Mouse (Mus musculus) liver, adult 2 months (tissue): Measurements from ENCODE around the gene Blzf1. TPM values are rescaled to one million over a fixed set of nuclear protein-coding genes. Genes with fewer than 3 reads are reported as not detected.

Experiments used
- DNase-seq: peaks from one replicate; pipeline ENCODE4 v3.0.0-alpha.2; 2011; ENCODE audit warnings: low read depth, low spot score; ENCODE audit errors: extremely low read depth
- H3K27ac ChIP-seq: fragments of 200-500 bp; replicated peaks from 2 replicates; pipeline ENCODE4 v1.5.1; 2012; ENCODE audit warnings: low read depth, mild to moderate bottlenecking, control low read depth, inconsistent platforms, low read length; ENCODE audit not compliant: insufficient read depth
- H3K27me3 ChIP-seq: fragments of 200-500 bp; 2 replicates; pipeline ENCODE4 v1.6.1; 2012; ENCODE audit warnings: mild to moderate bottlenecking, moderate library complexity, low read length, inconsistent platforms; ENCODE audit not compliant: control insufficient read depth, insufficient read depth
- H3K36me3 ChIP-seq: fragments of 200-500 bp; 2 replicates; pipeline ENCODE4 v1.6.1; 2012; ENCODE audit warnings: low read length, inconsistent platforms; ENCODE audit not compliant: control insufficient read depth, insufficient read depth
- H3K4me1 ChIP-seq: fragments of 200-500 bp; 2 replicates; pipeline ENCODE4 v1.6.1; 2011; ENCODE audit warnings: low read length; ENCODE audit not compliant: control insufficient read depth, insufficient read depth
- H3K4me3 ChIP-seq: fragments of 200-500 bp; 2 replicates; pipeline ENCODE4 v1.5.1; 2011; ENCODE audit warnings: low read depth, mild to moderate bottlenecking, control low read depth, low read length, moderate library complexity; ENCODE audit not compliant: insufficient read depth
- H3K79me2 ChIP-seq: fragments of 200-500 bp; 2 replicates; pipeline ENCODE4 v1.6.1; 2012; ENCODE audit warnings: inconsistent platforms, mild to moderate bottlenecking, low read length, moderate library complexity; ENCODE audit not compliant: control insufficient read depth, insufficient read depth
- H3K9ac ChIP-seq: fragments of 200-500 bp; 2 replicates; pipeline ENCODE4 v1.6.1; 2012; ENCODE audit warnings: low read depth, mild to moderate bottlenecking, control low read depth, inconsistent platforms, low read length
- CTCF ChIP-seq: fragments of 200-500 bp; IDR thresholded peaks from 2 replicates; pipeline ENCODE4 v1.5.1; 2011; ENCODE audit warnings: low read depth, low read length, control low read depth
- POLR2A ChIP-seq: fragments of 200-500 bp; IDR thresholded peaks from 2 replicates; pipeline ENCODE4 v1.6.1; 2011; ENCODE audit warnings: low read length, control low read depth; ENCODE audit not compliant: insufficient read depth; ENCODE audit errors: extremely low read depth
- WGBS: fragments of 180-500 bp; shearing (Covaris S2); methylation state at CpG from one replicate; pipeline ENCODE4 v1.1.7; 2018; 5-methylcytosine and 5-hydroxymethylcytosine counted together
- polyA plus RNA-seq: library from polyadenylated mRNA; depleted of rRNA; stranded (reverse); fragments of >200 nt; gene quantifications from 2 replicates; pipeline ENCODE4 v1.2.3, GENCODE M21; 2012; rRNA removed
- total RNA-seq: library from RNA; depleted of rRNA; stranded (reverse); fragments of >200 nt; gene quantifications from 2 replicates; pipeline ENCODE4 v1.2.3, GENCODE M21; 2014; rRNA removed

The Blzf1 gene
- 6.8 and 7.6 TPM in 2 replicates for total RNA-seq
- 1.9 and 2.0 TPM in 2 replicates for polyA plus RNA-seq

- Histone ChIP-seq H3K9ac (peak within 1 kb of the TSS; percentile 81), H3K27ac (peak within 1 kb of the TSS; percentile 26), H3K79me2 (peaks cover 3% of the 10 kb centered on the region; the same call in 1 of the 2 replicates), H3K36me3 (peaks cover 4% of the 10 kb centered on the region; the same call in 1 of the 2 replicates), H3K4me1 (peaks cover 1% of the 10 kb centered on the region), H3K27me3 (no peaks in the 10 kb centered on the region), H3K4me3 (peak within 1 kb of the TSS; percentile 90)
- DNase-seq = peak; percentile 92
- TF ChIP-seq CTCF (no peak), POLR2A (peak; percentile 47; the same call in 1 of the 2 replicates)
- WGBS = under 1% methylated on average over 35 of the region's 35 CpGs
These were observed at the start of gene Blzf1 for GRCm38 (mm10) chr1:164307124-164307751. Gene Blzf1, minus strand, starts transcription at chr1:164307489.

- no peak for TF ChIP-seq POLR2A
- no peak for TF ChIP-seq CTCF
- 79% methylated on average over 3 of the region's 3 CpGs for WGBS
- Histone ChIP-seq H3K9ac (no peak overlapping the region), H3K27me3 (no peaks in the 10 kb centered on the region), H3K4me3 (no peak overlapping the region), H3K36me3 (peaks cover under 1% of the 10 kb centered on the region), H3K79me2 (no peaks in the 10 kb centered on the region), H3K4me1 (no peaks in the 10 kb centered on the region), H3K27ac (no peak overlapping the region)
- no peak for DNase-seq
These were observed 46.2 kb upstream of the Blzf1 start for GRCm38 (mm10) chr1:164353443-164353842.

GRCm38 (mm10) chr1:164342161-164342560 is 34.9 kb upstream of the Blzf1 start:
- H3K9ac ChIP-seq = no peak overlapping the region
- TF ChIP-seq CTCF (peak; percentile 65), POLR2A (no peak)
- no peak overlapping the region for H3K27ac ChIP-seq
- H3K4me1 ChIP-seq = no peaks in the 10 kb centered on the region
- 88% methylated on average over 3 of the region's 3 CpGs for WGBS
- H3K79me2 ChIP-seq = no peaks in the 10 kb centered on the region
- H3K27me3 ChIP-seq = no peaks in the 10 kb centered on the region
- no peak for DNase-seq
- peaks cover 9% of the 10 kb centered on the region for H3K36me3 ChIP-seq
- no peak overlapping the region for H3K4me3 ChIP-seq

GRCm38 (mm10) chr1:164335846-164336245 is 28.6 kb upstream of the Blzf1 start:
- no peak overlapping the region for H3K4me3 ChIP-seq
- DNase-seq = peak; percentile 69
- H3K79me2 ChIP-seq = no peaks in the 10 kb centered on the region
- peaks cover 3% of the 10 kb centered on the region; the same call in 1 of the 2 replicates for H3K4me1 ChIP-seq
- 70% methylated on average over 4 of the region's 4 CpGs for WGBS
- H3K27ac ChIP-seq = no peak overlapping the region
- no peaks in the 10 kb centered on the region; the same call in 1 of the 2 replicates for H3K36me3 ChIP-seq
- no peak overlapping the region for H3K9ac ChIP-seq
- no peaks in the 10 kb centered on the region for H3K27me3 ChIP-seq
- TF ChIP-seq CTCF (no peak), POLR2A (no peak)

- Histone ChIP-seq H3K27me3 (no peaks in the 10 kb centered on the region), H3K79me2 (no peaks in the 10 kb centered on the region), H3K4me1 (peaks cover 3% of the 10 kb centered on the region; the same call in 1 of the 2 replicates), H3K4me3 (no peak overlapping the region), H3K9ac (no peak overlapping the region), H3K36me3 (no peaks in the 10 kb centered on the region; the same call in 1 of the 2 replicates), H3K27ac (no peak overlapping the region)
- TF ChIP-seq POLR2A (no peak), CTCF (no peak)
- 55% methylated on average over 3 of the region's 3 CpGs for WGBS
- peak; percentile 59 for DNase-seq
These were observed 28.1 kb upstream of the Blzf1 start for GRCm38 (mm10) chr1:164335435-164335834.

- Histone ChIP-seq H3K27me3 (no peaks in the 10 kb centered on the region), H3K79me2 (no peaks in the 10 kb centered on the region), H3K9ac (no peak overlapping the region), H3K4me3 (no peak overlapping the region), H3K27ac (no peak overlapping the region), H3K36me3 (no peaks in the 10 kb centered on the region; the same call in 1 of the 2 replicates), H3K4me1 (peaks cover 3% of the 10 kb centered on the region; the same call in 1 of the 2 replicates)
- 93% methylated on average over 11 of the region's 11 CpGs for WGBS
- TF ChIP-seq POLR2A (no peak), CTCF (no peak)
- DNase-seq = no peak
These were observed 25.3 kb upstream of the Blzf1 start for GRCm38 (mm10) chr1:164332559-164332958.
